Mouse (Mus musculus): Measurements from ENCODE around the gene Nudt14.

GRCm38 (mm10) chr12:112894969-112895368 lies 47.0 kb downstream of the Nudt14 start:
- no peak for TF ChIP-seq MAFK (IDR thresholded peaks at IDR 0.05; ENCODE audit: insufficient read depth, low read depth, low read length)
- no peak for TF ChIP-seq HCFC1 (IDR thresholded peaks at IDR 0.05; ENCODE audit: borderline replicate concordance, insufficient read depth, low read length)
- no peak for TF ChIP-seq ZC3H11A (IDR thresholded peaks at IDR 0.05; ENCODE audit: borderline replicate concordance, low read depth, low read length)
- no peak for TF ChIP-seq ZNF384 (IDR thresholded peaks at IDR 0.05; ENCODE audit: low read depth, low read length)
- no peak for TF ChIP-seq CHD2 (IDR thresholded peaks at IDR 0.05; ENCODE audit: low read depth, low read length)

Data from ES-E14 (cell line).